Mouse (Mus musculus) cerebellum, postnatal 36 days (tissue): ENCODE measurements around the gene Mettl25.

ENCODE experiments used
- DNase-seq, 2 experiments: peaks; one replicate each; pipeline ENCODE4 v3.0.0; 2021 to 2022; ENCODE audit warnings: mixed read lengths in 2 of 2

The Mettl25 gene

DNA sequence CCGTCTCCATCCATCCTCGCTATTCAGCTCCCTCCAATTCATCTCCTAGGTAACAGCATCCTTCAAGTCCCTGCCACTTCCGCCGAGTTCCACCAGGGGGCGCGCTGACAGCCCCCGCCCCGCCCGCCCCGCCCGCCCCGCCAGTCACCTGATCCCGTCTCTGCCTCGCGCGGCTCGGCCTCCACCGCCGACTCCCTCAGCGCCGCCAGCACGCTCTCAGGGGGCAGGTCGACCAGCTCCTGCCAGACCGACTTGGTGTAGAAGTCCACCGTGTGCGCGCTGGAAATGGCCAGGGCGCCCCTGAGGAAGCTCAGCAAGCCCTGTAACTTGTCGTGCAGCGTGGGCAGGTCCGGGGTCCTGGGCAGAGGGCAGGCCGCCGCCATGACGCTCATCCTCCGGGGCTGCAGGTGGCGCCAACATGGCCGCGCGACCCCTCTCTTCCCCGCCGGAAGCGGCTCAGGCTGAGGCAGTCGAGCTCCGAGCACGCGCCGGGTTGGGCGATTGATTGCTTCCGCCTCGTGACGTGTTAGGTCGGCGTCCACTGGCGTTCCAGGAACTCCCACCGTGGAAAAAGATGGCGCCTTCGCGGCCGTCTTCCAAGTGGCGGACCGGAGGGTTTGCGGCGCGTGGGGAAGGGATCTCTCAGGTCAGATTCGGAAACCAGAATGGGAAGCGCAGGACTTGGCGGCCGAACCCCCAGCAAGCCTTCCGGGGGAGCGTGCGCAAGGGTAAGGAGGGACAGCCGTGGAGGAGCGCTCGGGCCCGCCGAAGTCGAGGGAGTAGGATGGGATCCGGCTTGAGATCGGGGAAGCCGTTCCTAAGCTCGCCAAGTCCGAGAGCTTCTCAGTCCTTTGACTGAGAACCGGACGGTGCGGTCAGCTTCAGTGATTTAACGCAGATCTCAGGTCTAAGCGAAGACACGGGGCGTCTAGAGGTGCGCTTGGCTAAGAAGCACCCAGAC, at the start of gene Mettl25, which contains the start of gene Ccdc59:
Gene Mettl25, minus strand, starts transcription at position 453 of the 961 bp plus-strand sequence.
Gene Ccdc59, plus strand, starts transcription at position 140 of the 961 bp plus-strand sequence.
- DNase-seq = peak; percentile 96

DNA sequence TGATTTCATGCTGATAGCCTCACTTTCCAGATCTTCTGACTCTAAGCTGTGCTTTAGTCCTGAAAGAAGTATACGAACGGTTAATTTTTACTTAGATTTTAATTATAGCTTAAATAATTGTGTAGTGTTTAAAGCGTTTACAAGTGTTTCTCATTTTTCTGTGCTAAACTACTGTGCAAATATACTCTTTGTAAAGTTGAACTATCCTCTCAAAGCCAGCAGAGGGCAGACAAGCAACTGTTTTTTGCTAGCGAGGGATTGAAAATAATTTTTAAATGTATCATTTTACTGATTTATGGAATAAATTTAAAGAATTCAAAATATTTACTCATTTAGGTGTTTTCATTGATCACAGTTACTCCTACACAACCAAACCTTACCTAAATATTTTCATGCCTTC, 26.1 kb upstream of the Mettl25 start:
- no peak for DNase-seq

DNA sequence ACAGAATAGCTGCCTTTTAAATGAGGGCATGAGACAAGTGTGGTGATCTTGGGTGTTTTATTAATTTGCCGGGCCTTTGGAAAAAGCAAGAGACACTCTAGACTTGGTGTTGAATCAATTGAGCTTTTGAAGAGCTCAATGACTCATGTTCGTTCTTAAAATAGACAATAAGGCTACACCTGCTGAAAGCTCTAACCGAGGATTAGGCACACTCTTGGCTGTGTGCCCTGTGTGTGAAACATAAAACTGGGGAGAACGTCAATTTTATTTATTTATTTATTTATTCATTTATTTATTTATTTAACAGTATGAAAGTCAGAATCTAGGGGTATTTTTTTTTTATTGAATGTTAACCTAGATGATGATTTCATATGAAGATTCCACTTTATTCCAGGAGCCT, 10.0 kb upstream of the Mettl25 start:
- peak; percentile 22 to 26 for DNase-seq

DNA sequence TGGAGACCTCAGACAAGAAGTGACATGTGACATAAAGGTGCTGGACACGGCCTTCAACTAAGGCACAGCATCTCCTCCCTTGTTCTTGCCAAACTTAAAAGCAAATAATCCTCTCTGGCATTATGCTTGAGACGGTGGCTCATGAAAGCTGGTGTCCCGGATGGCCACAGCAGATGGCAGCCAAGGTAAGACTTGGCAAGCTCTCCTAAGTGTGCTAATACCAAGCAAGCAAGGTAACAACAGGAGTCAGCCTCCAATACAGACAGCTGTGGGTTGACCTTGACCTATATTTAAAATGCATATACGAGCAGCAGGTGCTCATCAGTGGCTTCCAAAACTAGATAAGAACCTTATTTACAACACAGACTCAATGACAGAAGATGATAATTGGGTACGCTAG, 9.1 kb upstream of the Mettl25 start:
- peak; percentile 53 to 57 for DNase-seq

DNA sequence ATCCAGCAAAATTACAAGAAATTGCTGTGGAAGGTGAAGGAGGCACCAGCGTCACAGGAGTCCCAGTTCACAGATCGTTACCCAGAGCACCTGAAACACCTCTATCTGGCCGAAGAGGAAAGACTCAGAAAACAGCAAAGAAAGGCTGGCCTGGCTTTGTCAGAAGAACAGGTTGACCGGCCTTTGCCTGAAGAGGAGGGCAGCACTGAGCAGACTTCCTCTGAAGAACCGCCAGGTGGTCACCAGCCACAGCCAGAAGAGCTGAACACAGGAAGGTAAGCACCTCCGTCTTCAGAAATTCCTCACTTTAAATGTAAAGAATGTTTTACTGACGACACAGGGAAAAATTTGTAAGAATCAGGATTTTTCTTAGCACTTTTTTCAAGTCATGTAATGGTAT, 1.4 kb upstream of the Mettl25 start:
- no peak for DNase-seq

DNA sequence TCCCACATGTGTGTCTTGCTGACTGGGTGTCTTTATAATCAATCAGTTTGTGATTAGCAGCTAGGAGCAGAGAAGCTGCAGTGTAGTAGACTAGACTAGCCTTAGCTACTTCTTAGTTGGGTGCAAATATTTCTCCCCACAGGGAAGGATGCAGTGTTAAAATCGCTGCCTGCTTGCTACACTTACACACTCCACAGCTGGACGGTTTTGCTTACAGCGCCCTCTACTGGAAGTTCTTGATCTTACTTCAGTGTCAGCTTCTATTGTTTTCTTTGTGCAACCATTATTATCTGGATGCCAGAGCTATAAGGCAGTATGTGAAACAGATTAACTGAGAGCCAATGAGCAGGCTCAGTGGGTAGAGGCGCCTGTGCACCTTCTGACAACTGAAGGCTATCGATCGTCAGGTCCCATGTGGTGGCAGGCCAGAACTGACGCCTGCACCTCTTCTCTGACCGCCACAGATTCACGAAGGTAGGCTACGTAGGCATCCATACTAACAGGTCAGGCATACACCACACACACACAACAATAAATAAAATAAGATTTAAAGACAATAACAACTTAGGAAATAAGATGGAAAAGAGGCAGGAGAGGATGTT, 6.5 kb downstream of the Mettl25 start:
- DNase-seq = no peak

DNA sequence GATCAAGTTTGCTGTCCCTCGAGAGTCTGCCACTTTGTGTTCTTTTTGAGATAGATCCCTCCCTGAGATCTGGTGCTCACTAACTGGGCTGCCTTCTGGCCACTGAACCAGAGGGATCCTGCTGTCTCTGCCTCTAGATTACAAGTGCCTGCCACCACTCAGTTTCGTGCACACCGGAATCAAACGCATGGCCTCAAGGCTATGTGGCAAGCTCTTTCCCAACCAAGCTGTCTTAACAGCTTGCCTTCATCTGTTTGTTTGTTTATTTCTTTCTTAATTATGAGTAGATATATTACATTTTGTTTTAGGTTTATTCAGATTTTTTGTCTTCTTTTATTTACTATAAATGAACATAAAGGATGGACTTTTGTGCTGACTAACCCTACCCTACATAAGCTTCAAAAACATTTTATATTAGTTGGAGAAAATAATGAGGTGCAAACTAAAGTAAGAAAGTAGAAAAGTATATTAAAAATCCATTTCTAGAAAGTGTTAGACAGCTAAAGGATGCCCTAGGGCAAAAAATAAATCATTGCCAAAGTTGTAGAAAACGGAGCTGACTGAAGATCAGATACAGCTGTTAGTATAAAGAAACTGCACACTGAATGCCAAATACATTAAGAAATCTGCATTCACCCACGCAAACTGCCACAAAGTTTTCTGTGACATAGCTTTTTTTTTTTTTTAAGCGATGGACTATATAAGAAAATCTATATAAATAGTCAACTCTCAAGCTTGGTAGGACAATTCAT, 34.7 kb downstream of the Mettl25 start:
- DNase-seq = no peak

DNA sequence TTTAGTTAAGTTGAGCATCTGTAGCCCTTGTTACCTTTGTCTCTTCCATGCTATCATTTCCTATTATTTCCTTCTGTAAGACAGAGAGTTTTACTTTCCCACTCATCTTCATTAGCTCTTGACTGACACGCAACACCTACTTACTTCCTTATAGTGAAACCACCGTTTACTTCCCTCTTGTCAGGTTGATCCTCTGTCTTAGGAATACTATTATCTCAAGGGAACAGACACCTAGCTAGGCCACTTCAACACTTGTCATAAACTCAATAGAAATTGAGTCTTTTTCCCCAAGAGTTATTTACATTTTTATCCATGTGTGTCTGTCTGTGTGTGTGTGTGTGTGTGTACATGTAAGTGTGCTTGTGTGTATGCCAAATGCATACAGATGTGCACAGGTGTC, 37.7 kb downstream of the Mettl25 start:
- DNase-seq = no peak

DNA sequence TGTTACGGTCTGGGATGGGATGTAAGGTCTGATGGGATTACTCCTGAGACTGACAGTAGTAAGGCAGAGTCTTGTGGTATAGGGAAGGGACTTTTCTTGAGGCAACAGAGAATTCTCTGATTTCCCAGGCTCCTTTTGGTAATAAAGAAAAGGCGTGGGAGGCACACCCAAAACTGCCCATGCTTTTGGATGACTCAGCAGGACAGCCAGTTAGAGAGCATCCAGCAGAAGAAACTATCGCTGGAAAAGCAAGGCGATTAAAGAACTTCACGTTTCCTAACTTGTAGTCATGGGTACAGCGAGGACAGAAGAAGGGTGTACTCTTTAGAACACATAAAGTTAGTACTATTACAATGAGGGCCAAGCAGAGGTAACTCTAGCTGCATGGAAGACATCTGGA, 39.0 kb downstream of the Mettl25 start:
- no peak for DNase-seq

DNA sequence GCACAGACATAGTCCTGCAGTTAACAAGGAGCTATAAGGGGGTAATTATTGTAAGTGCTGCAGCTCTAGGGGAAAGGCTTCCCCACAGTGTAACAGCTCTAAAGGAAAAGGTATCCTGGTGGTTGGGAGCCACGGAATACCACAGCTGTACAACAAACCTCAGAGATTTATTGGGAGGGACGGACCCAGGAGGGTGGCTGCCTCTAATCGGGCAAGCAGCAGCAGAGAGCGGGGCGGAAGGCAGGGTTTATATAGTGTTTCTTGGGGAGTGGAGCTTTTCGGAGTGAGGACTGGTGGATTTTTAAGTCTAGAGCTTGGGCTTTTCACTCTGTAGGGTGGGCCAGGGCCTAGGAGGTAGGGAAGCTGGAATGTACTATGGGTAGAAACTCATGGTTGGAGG, 40.0 kb downstream of the Mettl25 start:
- no peak for DNase-seq

DNA sequence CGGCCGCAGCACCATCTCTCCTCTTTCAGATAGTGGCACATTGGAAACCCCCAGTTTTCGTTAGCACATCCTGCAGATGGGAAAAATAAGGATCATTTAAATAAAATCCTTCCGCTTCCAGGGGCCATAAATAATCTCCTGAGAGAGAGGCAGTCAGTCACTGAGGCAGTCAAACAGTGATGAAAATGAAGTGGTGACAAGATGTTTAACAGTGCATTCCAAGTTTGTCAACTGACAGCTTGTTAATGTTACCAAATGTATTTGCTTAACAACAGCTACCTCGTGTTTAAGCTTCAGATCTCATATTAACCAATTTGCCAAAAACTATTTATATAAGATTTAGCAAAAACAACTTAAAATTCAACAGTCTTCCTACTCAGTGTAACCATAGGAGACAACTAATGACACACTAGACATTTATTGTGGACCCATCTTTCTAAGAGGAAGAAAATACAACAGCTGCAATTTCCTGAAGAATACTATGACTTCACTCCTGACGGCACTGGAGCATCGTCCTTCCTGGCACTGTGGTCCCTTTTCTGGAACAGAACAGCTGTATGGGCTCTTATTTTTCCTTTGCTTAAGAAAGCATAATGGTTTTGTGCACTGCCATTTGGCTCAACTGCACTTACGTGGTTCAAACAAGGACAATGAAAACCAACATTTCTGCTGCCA, 43.8 kb downstream of the Mettl25 start:
- DNase-seq = no peak

DNA sequence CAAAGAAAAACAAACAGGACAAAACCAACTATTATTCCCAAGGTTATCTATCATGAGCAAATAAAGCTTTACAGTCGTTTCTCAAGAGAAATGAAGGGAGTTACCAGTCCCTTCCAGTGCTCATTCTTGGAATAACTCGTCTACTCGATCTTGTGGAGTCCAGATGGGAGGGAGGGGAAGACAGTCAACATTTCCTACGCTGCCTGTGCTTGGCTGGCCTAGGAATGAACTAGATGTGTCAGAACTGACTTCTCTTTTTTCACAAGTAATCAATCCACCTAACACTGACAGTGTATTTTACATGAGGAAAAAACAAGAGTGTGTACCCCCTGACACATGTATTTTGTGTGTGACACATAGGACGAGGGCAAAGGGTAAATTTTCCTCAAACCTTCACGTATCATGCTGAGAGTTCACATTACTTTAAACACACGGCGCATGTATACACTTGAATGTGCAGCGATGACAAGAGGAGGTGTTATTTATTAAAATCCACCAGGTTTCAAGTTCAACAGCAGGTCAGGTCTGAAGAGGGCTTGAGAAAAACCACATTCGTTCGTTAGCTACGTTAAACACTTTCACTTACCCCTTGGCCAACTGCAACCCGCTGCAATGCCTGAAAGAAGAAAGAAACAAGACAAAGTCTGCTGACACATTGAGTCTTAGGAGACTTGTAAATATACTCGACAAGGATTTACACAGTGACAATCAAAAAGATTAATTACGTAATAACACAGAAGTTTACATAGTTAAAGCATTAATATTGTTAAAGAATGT, 47.2 kb downstream of the Mettl25 start:
- no peak for DNase-seq

DNA sequence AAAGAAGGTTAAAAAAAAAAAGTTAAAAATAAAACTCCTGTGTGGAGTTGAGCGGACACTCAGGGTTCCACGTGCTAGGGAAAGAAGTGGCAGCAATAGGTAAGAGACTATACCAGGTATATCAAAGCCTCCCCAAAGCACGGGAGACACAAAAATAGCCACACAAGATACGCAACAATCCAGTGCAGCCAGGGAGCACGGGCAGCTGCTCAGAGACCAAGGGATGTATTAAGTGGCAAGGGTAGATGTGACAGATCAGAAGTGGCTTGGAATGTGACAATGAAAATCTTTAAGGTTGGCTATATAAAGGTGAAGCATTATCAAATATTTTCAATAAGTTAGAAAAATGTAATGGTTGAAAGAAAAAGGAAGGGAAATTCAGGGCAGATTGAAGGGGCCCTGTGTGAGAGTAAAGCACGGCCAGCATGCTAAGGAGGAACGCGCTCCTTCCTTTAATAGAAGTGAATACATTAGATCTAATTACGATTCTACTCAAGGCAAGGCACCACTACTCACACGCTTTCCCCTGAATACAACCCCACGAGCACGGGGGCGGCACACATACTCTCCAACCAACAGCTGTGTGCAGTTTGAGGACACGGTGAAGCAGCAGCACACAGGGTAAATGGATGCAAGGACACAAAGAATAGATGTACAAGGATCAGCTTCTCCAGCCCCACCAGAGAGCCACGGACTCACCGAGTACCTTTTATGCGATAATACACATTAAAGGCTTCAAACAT, 52.3 kb downstream of the Mettl25 start:
- no peak for DNase-seq

DNA sequence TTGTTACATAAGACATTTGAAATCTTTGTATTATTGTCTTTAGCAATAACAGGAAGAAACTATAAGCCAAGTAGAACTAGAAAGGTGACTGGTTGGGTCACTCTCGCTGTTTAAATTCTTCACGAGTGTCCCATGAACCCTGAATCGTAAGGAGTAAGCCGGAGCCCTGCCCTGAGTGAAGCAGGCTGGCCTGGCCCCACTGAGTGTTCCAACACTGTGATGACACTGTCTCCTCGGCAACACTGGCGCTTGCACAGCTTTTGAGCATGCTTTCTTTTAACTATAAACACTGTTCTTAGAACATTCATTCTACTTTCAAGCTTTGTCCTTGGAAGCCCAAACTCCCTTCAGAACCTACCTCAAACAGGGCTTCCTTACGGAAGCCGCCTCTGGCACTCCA, 57.4 kb downstream of the Mettl25 start:
- no peak for DNase-seq

DNA sequence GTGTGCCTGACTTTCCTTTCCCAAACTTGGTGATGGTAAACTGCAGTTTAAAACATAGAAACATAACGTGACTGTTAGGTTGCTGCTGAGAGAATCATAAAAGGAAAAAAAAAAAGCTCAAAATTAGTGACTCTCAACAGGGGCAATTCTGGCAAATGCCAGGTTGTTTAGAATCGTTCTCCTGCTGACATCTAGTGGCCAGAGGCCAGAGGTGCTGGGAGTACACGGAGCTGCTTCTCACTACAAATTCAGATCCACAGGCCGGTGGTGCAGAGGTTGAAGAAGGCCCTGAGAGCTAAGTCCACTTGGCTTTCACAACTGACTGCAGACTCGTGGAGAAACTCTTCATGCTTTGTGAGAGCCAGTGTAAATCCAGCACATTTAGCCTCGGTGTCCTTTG, 66.8 kb downstream of the Mettl25 start:
- peak; percentile 75 to 82 for DNase-seq

DNA sequence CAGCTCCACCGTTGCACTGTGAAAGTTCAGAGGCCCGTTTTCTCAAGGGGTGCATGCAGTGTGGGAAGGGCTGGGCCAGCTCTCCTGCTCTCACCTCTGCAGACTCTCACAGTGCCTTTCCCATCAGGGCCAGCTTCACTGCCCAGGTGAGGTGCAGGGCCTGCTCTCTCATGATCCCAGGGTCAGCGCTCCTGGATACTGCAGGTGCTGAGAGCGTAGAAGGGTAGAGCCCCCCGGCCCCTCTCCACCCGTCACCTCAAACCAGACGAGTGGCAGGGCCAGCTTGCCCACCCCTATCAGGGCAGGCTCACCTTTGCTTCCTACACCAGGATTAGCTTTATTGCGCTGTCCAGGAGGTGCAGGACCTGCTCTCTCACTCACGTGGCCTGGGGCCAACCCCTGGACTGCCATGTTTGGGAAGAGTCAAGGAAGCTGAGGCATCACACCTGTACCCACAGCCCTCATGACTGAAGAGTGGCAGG, 68.3 kb downstream of the Mettl25 start:
- no peak for DNase-seq

DNA sequence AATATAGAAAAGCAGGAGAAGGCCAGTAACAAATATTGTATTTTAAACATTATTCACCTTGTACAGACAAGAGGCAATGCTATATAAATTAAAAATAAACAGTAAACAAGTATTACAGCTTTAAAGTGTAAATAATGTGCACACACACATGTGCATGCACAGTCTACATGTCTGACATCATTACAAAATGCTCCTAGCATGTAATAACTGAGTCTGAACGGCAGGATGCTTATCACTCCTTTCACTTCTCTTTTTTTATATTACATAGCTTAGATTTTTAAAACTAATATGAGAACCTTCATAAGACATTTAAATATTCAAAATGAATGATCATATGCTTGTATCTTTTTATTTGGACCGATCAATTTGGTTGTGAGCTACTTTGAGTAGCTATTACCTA, 77.2 kb downstream of the Mettl25 start:
- DNase-seq = no peak

DNA sequence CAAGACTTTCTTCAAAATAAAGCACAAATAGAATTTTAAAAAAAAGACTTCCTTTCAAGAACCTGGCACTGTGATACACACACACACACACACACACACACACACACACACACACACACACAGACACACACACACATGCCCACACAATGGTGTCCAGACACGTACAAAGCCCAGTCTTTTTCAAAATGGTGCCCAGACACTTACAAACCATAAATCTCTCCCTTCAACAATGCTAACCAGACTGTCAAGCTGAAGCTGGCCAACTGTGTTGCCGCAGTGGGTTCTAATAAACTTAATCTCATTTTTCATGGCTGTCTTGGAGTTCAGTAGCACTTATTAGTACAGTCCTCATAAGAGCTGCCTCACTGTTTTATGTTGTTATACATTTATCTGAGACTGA, 80.7 kb downstream of the Mettl25 start:
- no peak for DNase-seq

DNA sequence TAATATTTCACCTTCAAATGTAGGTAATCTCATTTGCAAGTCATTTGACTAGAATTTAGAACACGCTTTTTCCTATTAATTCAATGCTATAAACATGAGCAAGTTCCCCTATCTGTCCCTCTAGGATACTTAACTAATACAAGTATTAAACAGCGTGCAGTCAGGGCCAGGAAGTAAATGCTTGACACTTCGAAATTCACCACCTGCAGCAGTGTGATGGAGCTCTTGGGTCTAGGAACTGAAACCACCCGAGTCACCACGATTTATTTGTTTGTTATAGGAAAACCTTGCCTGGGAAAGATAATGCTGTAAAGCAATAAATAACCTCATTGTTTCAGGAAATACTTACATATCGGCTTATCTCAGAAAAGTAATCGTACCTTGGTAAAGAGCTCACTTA, 81.1 kb downstream of the Mettl25 start:
- no peak for DNase-seq

DNA sequence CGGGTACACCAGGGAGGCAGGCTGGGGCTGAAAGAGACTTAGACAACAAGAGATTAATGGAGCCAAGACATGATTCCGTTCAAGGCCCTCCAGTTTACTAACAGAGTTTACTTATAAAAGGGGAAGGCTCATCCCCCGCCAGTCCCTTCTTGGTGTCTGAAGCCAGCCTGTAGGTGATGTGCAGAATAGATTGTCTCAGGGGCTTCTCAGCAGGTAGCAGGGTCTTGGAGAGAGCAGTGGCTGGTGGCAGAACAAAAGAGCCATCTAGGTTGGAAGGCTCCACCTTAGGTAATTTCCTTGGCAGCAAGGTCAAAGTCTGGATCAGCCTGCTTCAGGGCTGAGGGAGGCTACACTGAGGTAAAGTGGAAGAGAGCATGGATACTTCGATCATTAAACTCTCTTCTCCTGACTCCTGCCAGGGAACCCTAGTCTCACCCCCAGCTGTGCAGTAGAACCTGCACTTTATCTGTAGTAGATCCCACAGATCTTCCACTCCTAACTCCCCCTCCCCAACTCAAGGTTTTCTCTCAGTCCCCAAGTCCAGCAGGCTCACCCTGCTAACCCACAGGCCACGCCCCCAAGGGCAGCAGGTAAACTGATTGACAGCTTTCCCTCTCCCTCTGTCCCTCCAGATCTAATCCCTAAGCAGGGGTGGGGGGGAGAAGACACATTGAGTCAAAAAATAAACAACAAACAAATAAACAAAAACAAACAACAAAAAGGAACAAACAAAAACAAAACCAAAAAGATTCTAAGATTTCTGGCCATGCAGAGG, 87.2 kb downstream of the Mettl25 start:
- no peak for DNase-seq
